Mouse (Mus musculus) kidney, adult 2 months (tissue): ENCODE measurements around the gene Agtpbp1.

ENCODE experiments used
- CTCF ChIP-seq: fragments of 200-500 bp; conservative IDR thresholded peaks from 2 replicates; pipeline ENCODE4 v1.5.1; 2011; ENCODE audit warnings: low read depth, mild to moderate bottlenecking, control low read depth, low read length, moderate library complexity, mixed read lengths; ENCODE audit not compliant: insufficient read depth, insufficient read length
- POLR2A ChIP-seq: fragments of 200-500 bp; IDR thresholded peaks from one replicate; pipeline ENCODE4 v1.6.1; 2011; ENCODE audit warnings: low read depth, low read length, control low read depth

- peak; percentile 69 for TF ChIP-seq CTCF
- no peak for TF ChIP-seq POLR2A
Measured at GRCm38 (mm10) chr13:59434554-59434953, 150.5 kb downstream of the Agtpbp1 start.
